Mouse (Mus musculus): ENCODE data around the gene Tle4.

DNA sequence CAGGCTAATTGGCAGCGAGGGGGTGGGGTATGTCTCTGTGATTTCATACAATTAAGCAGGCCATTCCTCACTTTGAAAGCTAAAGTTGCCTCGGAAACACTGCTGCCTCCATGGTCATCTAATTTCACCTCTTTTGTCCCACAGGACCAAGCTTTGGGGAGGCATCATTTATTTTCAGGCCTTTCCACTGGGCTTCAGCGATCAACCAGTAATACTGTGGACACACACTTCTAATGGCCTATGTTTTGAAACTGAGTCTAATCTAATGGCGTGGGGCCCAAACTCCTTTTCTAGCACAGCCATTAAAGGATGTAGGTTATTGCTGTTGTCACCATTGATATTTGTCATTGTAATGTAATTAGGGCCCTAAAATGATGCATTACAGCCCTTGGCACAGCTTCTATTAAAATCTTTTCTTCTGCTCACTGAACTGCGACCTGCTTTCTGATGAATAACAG is 31.3 kb downstream of the Tle4 start:
- TF ChIP-seq HCFC1 (IDR thresholded peaks at IDR 0.05; ENCODE audit: low read depth, low read length), result no peak
- TF ChIP-seq RCOR1 (conservative IDR thresholded peaks at IDR 0.05; ENCODE audit: low read depth, low read length), result no peak
- TF ChIP-seq CTCF (conservative IDR thresholded peaks at IDR 0.05 in 1 of 2, IDR thresholded peaks at IDR 0.05 in 1 of 2; ENCODE audit: low read depth in 2 of 2, low read length in 2 of 2), result no peak
- no peak for TF ChIP-seq ZKSCAN1 (IDR thresholded peaks at IDR 0.05; ENCODE audit: borderline replicate concordance, low read depth, low read length)
